Mouse (Mus musculus) lung, adult 18-20 months (tissue): ENCODE measurements around the gene Nfia.

Experiments used
- DNase-seq, 2 experiments: peaks; one replicate each; pipeline ENCODE4 v3.0.0; 2022; ENCODE audit warnings: mixed read lengths in 2 of 2

Nfia gene

DNA sequence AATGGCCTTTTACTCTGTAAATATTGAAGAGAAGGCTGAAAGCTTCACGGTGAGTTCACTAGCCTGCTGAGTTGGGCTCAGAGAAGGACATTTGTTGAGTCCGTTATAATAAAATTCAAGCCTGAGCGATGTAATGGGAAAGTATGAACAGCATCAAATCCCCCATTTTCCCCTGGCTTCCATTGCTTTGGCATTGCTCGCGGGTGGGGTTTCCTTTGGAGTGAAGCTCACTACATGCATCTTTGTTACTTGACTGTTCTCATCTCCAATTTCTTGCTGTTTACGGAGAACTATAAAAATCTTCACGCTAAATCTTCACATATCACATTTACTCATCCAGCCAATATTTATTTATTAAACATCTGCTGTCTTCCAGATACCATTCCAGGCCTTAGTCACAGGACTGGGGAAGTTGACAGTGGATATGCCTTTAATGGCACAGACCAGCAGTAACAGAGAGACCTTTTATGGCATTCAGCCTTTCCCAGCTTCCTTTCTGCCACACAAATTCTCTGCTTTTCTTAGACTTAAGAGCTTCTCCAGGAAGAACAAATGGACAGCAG, 196.3 kb downstream of the Nfia start:
- DNase-seq: no peak

GRCm38 (mm10) chr4:97973064-97973463, 200.5 kb downstream of the Nfia start:
- DNase-seq: no peak

GRCm38 (mm10) chr4:97974037-97974436, 201.5 kb downstream of the Nfia start:
- DNase-seq: peak in 1 of 2 experiments; percentile 35

DNA sequence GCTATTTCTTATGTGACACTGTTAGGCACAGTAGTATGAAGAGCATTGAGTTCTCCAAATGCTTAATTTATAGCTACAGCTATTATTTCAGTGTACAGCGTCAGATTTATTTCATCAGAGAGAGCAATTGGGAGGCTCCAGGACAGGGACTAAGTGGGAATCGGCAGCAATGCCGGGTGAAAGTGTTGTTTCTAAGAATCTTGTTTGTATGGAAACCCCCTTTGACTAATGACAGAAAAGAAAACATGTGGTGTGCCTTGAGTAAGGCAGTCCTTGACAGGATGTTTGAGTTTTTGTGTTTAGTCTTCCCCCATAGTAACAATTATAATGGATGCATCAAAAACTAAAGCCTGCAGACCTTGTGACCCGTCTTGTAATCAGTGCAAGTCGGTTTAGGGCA, 204.4 kb downstream of the Nfia start:
- DNase-seq: no peak

DNA sequence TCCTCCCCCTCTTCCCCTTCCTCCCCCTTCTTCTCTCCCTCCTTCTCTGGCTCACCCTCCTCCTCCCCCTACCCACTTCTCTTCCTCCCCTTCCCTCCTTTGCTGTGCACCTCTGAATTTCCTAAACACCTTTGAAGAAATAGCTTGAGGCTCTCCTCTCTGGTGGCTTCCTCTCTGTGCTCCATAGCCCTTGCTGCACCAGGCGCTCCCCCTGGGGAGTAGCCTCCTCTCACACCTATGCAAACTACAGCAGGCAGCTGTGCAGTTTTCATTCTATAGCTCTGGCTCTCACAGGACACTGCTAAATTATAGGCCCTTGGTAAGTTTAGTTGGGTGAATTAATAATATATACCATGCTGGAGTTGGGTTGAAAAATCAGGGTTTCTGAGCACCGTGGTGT, 211.8 kb downstream of the Nfia start:
- no peak for DNase-seq

GRCm38 (mm10) chr4:97986056-97986734, 213.7 kb downstream of the Nfia start:
- DNase-seq: no peak

- DNase-seq: no peak
Observed at GRCm38 (mm10) chr4:97986735-97987075, 214.2 kb downstream of the Nfia start.

- no peak for DNase-seq
Observed at GRCm38 (mm10) chr4:97988703-97989102, 216.2 kb downstream of the Nfia start.

GRCm38 (mm10) chr4:97990431-97990830, 217.9 kb downstream of the Nfia start:
- DNase-seq: peak in 1 of 2 experiments; percentile 51

- DNase-seq: no peak
Observed at GRCm38 (mm10) chr4:97991395-97991794, 218.9 kb downstream of the Nfia start.

DNA sequence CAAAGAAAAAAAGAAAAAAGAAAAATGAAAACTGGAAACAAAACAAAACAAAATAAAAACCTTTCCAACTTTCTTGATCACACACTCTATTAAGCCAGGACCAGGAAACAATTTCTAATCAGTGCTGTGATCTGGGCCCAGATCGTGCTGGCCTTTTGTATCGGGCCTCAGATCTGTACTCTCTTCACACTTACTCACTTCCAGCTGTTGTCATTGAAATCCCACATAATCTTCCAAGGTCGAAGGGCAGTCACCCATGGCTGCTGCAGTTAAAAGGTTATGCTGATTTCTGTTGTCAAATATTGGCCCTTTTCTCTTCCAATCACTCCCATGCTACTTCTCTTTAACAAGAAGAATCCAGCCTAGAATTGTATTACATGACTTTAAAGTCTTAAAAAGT, 219.3 kb downstream of the Nfia start:
- peak in 1 of 2 experiments; percentile 13 for DNase-seq

GRCm38 (mm10) chr4:97995911-97996712, 223.6 kb downstream of the Nfia start:
- DNase-seq: no peak

GRCm38 (mm10) chr4:97997151-97997817, 224.8 kb downstream of the Nfia start:
- peak in 1 of 2 experiments; percentile 17 for DNase-seq

GRCm38 (mm10) chr4:98002206-98002605, 229.7 kb downstream of the Nfia start:
- no peak for DNase-seq

DNA sequence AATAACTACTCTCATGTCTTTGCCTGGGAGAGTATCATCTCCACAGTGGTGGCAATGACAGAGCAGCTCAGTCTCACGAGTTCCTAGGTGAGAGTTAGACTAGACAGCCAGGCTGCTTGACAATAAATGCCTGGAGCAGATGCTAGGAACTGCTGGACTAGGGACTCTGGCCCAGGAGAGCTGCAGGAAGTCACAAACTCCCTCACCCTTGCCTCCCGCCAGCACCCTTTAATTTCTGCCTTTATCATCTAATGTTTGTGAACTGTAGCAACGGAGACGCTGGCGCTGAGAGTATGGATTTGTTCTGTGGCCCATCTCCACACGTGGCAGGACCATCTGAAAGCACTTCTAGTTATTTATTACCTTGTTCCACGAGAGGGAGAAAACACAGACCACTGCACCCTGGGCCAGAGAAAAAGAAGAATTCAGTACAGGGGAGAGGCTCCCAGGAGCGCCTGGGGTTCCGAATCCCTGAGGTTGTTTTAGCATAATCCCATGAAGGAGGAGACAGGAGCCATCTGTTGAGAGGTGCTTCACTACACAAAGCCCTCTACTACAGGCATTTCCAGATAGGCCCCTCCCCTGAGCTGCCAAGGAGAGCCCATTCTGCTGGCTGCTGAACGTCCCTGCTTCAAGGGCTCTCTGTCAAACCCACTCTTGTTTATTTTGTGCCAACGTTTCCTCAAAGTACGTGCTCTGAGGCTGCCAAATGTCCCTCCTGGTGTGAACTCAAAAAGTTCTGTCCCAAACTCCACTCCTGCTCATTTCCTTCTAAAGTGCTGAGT, 231.0 kb downstream of the Nfia start:
- DNase-seq: peak; percentile 72 to 83

DNA sequence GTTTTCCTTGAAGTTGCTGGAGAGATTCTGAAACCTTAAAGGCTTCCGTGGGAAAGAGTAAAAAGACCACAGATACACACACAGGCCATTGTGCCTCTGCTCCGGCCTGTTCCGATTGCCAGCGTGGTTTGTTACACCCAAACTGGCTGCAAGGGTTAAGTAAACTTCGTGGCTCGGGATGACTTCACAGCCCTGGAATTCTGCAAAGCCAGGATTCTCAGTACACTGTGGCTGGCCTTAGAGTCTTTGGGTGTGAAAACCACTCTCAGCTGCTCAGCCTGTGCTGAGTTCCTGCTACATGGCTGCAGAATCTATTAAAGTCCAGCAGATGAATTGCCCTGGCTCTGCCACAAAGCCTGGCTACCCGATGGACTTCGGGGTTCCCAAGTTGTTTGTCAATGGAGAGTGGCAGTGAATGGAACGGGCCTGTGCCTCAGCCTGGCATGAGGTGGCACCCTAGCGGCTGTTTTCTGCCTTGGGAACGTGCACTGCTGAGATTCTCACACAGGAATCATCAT, 231.6 kb downstream of the Nfia start:
- peak; percentile 78 to 82 for DNase-seq

GRCm38 (mm10) chr4:98004986-98005385, 232.5 kb downstream of the Nfia start:
- DNase-seq: no peak

DNA sequence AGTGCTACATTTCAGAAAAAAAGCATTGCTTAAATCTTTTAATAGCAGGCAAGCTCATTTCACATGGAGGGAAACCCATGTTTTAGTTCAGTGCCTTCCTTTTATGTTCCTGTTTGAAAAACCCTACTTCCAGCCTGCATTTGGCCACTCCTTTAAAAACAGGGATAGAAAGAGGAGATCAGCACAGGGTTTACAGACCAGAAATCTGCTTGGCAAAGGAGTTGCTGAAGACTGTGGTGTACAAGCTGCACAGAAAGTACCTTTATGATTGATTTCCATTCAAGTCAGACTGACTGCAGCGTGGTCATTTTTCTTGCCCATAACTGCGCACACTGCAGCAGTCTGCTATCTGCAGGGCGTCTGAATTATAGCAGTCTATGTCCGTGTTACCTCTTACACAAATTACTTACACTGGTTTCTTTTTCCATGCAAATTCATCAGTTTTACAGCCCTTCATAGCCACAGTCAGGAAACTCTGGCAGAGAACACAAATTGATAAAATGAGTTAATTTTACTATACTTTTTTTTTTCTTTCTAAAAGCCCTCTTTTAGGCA, 236.4 kb downstream of the Nfia start:
- no peak for DNase-seq

DNA sequence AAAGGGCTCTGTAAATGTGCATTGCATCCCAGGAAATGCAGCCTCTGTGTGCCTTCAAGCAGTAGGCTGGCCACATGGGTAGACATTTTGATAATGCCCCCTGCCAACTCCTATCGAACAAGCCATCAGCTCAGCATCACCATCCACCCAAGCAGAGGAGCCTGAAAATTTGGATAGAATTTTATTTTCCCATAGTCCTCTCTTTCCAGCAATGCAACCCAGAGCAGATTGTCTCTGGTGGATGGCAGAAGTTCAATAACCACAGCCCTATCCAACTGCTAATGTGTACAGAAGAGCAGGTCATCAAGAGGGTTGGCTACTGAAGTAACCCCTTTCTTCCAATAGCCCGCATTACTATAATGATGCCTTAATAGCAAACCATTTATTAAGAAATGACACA, 237.4 kb downstream of the Nfia start:
- no peak for DNase-seq

- DNase-seq: no peak
Observed at GRCm38 (mm10) chr4:98019811-98020210, 247.3 kb downstream of the Nfia start.

GRCm38 (mm10) chr4:98020836-98021235, 248.3 kb downstream of the Nfia start:
- no peak for DNase-seq

DNA sequence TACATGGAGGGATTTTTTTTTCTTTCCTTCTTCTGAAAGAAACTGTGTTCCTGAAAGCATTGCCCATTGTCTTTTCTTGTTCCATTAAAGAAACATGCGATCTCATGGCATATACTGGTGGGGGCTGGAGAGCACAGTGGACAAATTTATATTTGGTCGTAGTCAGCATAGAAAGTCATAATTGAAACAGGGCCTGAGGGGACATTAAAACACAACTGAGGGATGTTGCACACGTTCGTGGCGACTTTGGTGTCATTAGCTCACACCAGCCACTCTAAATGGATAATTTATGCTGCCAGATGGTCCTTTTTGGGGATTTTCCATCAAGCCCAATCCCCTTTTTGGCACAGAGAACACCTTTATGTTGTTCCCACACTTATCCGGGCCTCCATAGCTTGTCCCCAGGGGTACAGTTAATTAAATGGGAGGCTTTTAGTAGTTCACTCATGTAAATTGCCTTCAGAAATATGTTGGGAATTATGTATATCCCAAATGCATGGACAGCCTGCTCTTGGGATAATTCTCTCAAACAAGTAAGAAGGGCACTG, 250.8 kb downstream of the Nfia start:
- no peak for DNase-seq
